In genomic region chr12:98481048-98481447, GRCm38 (mm10) we compare ENCODE assay signal across 20 mouse cellular contexts.
A peak's percentile ranks its signal among the peaks of the same experiment; 100 is the strongest.
DNase-seq lines count a peak whose midpoint lies in the region; ATAC-seq and TF ChIP-seq lines count a peak whose summit lies in the region.
"Had no signal": no experiment of that assay in that cellular context is flagged by ENCODE, and none has a peak within 500 bp of the region (broad histone marks: within the 10 kb centered on the region; RNA-seq: fewer than 3 reads in every experiment).

No protein-coding gene starts in this region.

- no peak for TF ChIP-seq EP300 in heart, adult 2 months (IDR thresholded peaks at IDR 0.05; ENCODE audit: insufficient read depth, low read depth, low read length)

- H3K4me1 ChIP-seq in cerebellum, adult 2 months (ENCODE audit: control insufficient read depth, insufficient read depth, low read length), result peaks cover 34% of the 10 kb centered on the region; the same call in 1 of the 2 replicates
- H3K4me1 ChIP-seq in hindbrain, embryonic 15.5 days (replicated peaks), result peaks cover 26% of the 10 kb centered on the region
- peaks cover 31% of the 10 kb centered on the region for H3K4me1 ChIP-seq in midbrain, embryonic 15.5 days
- no peaks in the 10 kb centered on the region for H3K4me1 ChIP-seq in heart, adult 2 months (ENCODE audit: control insufficient read depth, insufficient read depth, low read length)
- H3K4me1 ChIP-seq: heart, embryonic 13.5 days had no signal

- DNase-seq in cerebellum, adult 2 months, result no peak
- no peak for DNase-seq in cerebellum, adult 11-12 months
- peak; percentile 34 for DNase-seq in brain, adult 2 months (ENCODE audit: low read depth, low spot score)
- no peak for DNase-seq in kidney, adult 18-20 months
- DNase-seq in heart, adult 2 months, result no peak
- DNase-seq: adrenal gland, adult 8-10 months; embryo, embryonic 11 days; gastrocnemius, postnatal 36 days; kidney, adult 9 months; kidney, postnatal 25 days; liver; spleen, adult 18-20 months; thymus, postnatal 4 days had no signal

- no peak for TF ChIP-seq POLR2A in cerebellum, adult 2 months (IDR thresholded peaks at IDR 0.05; ENCODE audit: borderline replicate concordance, insufficient read depth, low read length)
- TF ChIP-seq POLR2A in heart, adult 2 months (IDR thresholded peaks at IDR 0.05; ENCODE audit: insufficient read depth, low read depth, low read length), result no peak

- WGBS in cerebellum, adult 2 months, result 17% methylated on average over 5 of the region's 5 CpGs
- 53% methylated on average over 5 of the region's 5 CpGs for WGBS in hindbrain, embryonic 15.5 days
- WGBS in midbrain, embryonic 15.5 days, result 32% methylated on average over 5 of the region's 5 CpGs
- 74% methylated on average over 5 of the region's 5 CpGs for WGBS in heart, adult 2 months

- H3K27ac ChIP-seq in cerebellum, adult 2 months (ENCODE audit: insufficient read depth, low read length), result peak overlapping the region; percentile 8; the same call in 1 of the 2 replicates
- H3K27ac ChIP-seq in hindbrain, embryonic 15.5 days (replicated peaks), result peak overlapping the region; percentile 63
- H3K27ac ChIP-seq in midbrain, embryonic 15.5 days, result peak overlapping the region; percentile 67
- H3K27ac ChIP-seq in heart, adult 2 months, result no peak overlapping the region
- H3K27ac ChIP-seq: heart, embryonic 13.5 days; left cerebral cortex, adult 2 months had no signal

- no peak overlapping the region for H3K4me3 ChIP-seq in cerebellum, adult 2 months (replicated peaks; ENCODE audit: insufficient read depth, low read depth, low read length)
- H3K4me3 ChIP-seq in hindbrain, embryonic 15.5 days, result no peak overlapping the region
- H3K4me3 ChIP-seq in midbrain, embryonic 15.5 days, result no peak overlapping the region
- H3K4me3 ChIP-seq in heart, adult 2 months, result no peak overlapping the region
- H3K4me3 ChIP-seq: heart, embryonic 13.5 days; left cerebral cortex, adult 2 months had no signal

- ATAC-seq in hindbrain, embryonic 15.5 days (ENCODE audit: low FRiP score, low read depth), result no peak
- peak; percentile 54 for ATAC-seq in midbrain, embryonic 15.5 days (replicated peaks)
- ATAC-seq in granulocyte monocyte progenitor cell, adult 5-6 weeks (replicated peaks; ENCODE audit: poor library complexity, severe bottlenecking), result no peak
- ATAC-seq: lung, postnatal 0 days; Patski had no signal

- TF ChIP-seq CTCF in cerebellum, adult 2 months (IDR thresholded peaks at IDR 0.05; ENCODE audit: borderline replicate concordance, insufficient read depth, low read depth, low read length), result no peak
- TF ChIP-seq CTCF in heart, adult 2 months (IDR thresholded peaks at IDR 0.05), result no peak

- H3K36me3 ChIP-seq in hindbrain, embryonic 15.5 days, result no peaks in the 10 kb centered on the region
- no peaks in the 10 kb centered on the region for H3K36me3 ChIP-seq in midbrain, embryonic 15.5 days (replicated peaks)
- H3K36me3 ChIP-seq in heart, adult 2 months (ENCODE audit: control insufficient read depth, insufficient read depth, low read length), result no peaks in the 10 kb centered on the region
- H3K36me3 ChIP-seq: heart, embryonic 13.5 days had no signal

- intact Hi-C loops in heart, adult 2 months (cut with DNase I), result no loop called here

- H3K9ac ChIP-seq in hindbrain, embryonic 15.5 days, result no peak overlapping the region
- H3K9ac ChIP-seq in midbrain, embryonic 15.5 days, result no peak overlapping the region
- no peak overlapping the region for H3K9ac ChIP-seq in heart, adult 2 months (ENCODE audit: low read depth, low read length)
- H3K9ac ChIP-seq: heart, embryonic 13.5 days had no signal

- H3K4me2 ChIP-seq in hindbrain, embryonic 15.5 days, result peak overlapping the region; percentile 1; the same call in 1 of the 2 replicates
- 0 out of 2 replicates have a peak overlapping the region, but pooled peaks have one; percentile 8 for H3K4me2 ChIP-seq in midbrain, embryonic 15.5 days
- H3K4me2 ChIP-seq: heart, embryonic 13.5 days had no signal

- H3K79me2 ChIP-seq in heart, adult 2 months (replicated peaks; ENCODE audit: control insufficient read depth, insufficient read depth, low read length), result no peaks in the 10 kb centered on the region

- H3K27me3 ChIP-seq in cerebellum, adult 2 months (ENCODE audit: control insufficient read depth, insufficient read depth, low read length), result no peaks in the 10 kb centered on the region
- no peaks in the 10 kb centered on the region for H3K27me3 ChIP-seq in hindbrain, embryonic 15.5 days
- H3K27me3 ChIP-seq in midbrain, embryonic 15.5 days (replicated peaks), result no peaks in the 10 kb centered on the region
- no peaks in the 10 kb centered on the region for H3K27me3 ChIP-seq in heart, adult 2 months (ENCODE audit: control insufficient read depth, insufficient read depth, low read length)
- H3K27me3 ChIP-seq: heart, embryonic 13.5 days; Patski had no signal

- no peaks in the 10 kb centered on the region for H3K9me3 ChIP-seq in hindbrain, embryonic 15.5 days
- H3K9me3 ChIP-seq in midbrain, embryonic 15.5 days, result no peaks in the 10 kb centered on the region
- H3K9me3 ChIP-seq: heart, embryonic 13.5 days had no signal
